ENCODE assay signal across 12 mouse cellular contexts in genomic region chr6:71438070-71438469, GRCm38 (mm10). TPM values are rescaled to one million over a fixed set of nuclear protein-coding genes. Genes with fewer than 3 reads are reported as not detected.
A peak's percentile ranks its signal among the peaks of the same experiment; 100 is the strongest.
DNase-seq lines count a peak whose midpoint lies in the region; ATAC-seq and TF ChIP-seq lines count a peak whose summit lies in the region.
"Had no signal": no experiment of that assay in that cellular context is flagged by ENCODE, and none has a peak within 500 bp of the region (broad histone marks: within the 10 kb centered on the region; RNA-seq: fewer than 3 reads in every experiment).

No protein-coding gene starts in this region.

- H3K4me1 ChIP-seq in kidney, postnatal 0 days (replicated peaks; ENCODE audit: insufficient read depth, low read length), result peaks cover 20% of the 10 kb centered on the region
- peaks cover 30% of the 10 kb centered on the region for H3K4me1 ChIP-seq in embryonic facial prominence, embryonic 15.5 days
- H3K4me1 ChIP-seq in intestine, embryonic 15.5 days (replicated peaks), result peaks cover 27% of the 10 kb centered on the region

- no peak for ATAC-seq in kidney, postnatal 0 days (replicated peaks; ENCODE audit: low FRiP score, low read depth)
- no peak for ATAC-seq in embryonic facial prominence, embryonic 15.5 days (ENCODE audit: insufficient number of reproducible peaks, low FRiP score, low TSS enrichment, low read depth)
- no peak for ATAC-seq in intestine, embryonic 15.5 days
- no peak for ATAC-seq in monocyte, adult 5-6 weeks (replicated peaks; ENCODE audit: insufficient number of reproducible peaks, low FRiP score, low TSS enrichment, poor library complexity, severe bottlenecking)

- no peak overlapping the region for H3ac ChIP-seq in myocyte (ENCODE audit: control insufficient read depth, insufficient read length)

- DNase-seq in kidney, postnatal 0 days (ENCODE audit: low spot score), result no peak
- no peak for DNase-seq in kidney, adult 8-10 months
- DNase-seq in embryo, embryonic 9.5 days (ENCODE audit: extremely low spot score), result no peak
- DNase-seq in right cerebral cortex, adult 2 months (ENCODE audit: low spot score in 2 of 2), result no peak
- DNase-seq: cerebellum, postnatal 36 days; lung, postnatal 10 days; right cerebral cortex, postnatal 4 days had no signal

- no peaks in the 10 kb centered on the region for H3K36me3 ChIP-seq in kidney, postnatal 0 days (ENCODE audit: insufficient read depth, low read length)
- no peaks in the 10 kb centered on the region for H3K36me3 ChIP-seq in embryonic facial prominence, embryonic 15.5 days
- no peaks in the 10 kb centered on the region for H3K36me3 ChIP-seq in intestine, embryonic 15.5 days
- H3K36me3 ChIP-seq in myocyte (ENCODE audit: control insufficient read depth, insufficient read depth), result no peaks in the 10 kb centered on the region
- H3K36me3 ChIP-seq: heart, embryonic 10.5 days had no signal

- H3K9ac ChIP-seq in kidney, postnatal 0 days (ENCODE audit: low read depth, low read length), result 0 out of 2 replicates have a peak overlapping the region, but pooled peaks have one; percentile 23
- H3K9ac ChIP-seq in embryonic facial prominence, embryonic 15.5 days, result no peak overlapping the region
- no peak overlapping the region for H3K9ac ChIP-seq in intestine, embryonic 15.5 days

- WGBS in kidney, postnatal 0 days, result 49% methylated on average over 1 of the region's 1 CpGs
- 71% methylated on average over 1 of the region's 1 CpGs for WGBS in embryonic facial prominence, embryonic 15.5 days
- WGBS in intestine, embryonic 15.5 days, result 58% methylated on average over 1 of the region's 1 CpGs

- no peak for TF ChIP-seq POLR2A in myocyte (IDR thresholded peaks at IDR 0.05; ENCODE audit: insufficient read length, low read depth)

- no peak for TF ChIP-seq CTCF in kidney, postnatal 0 days (IDR thresholded peaks at IDR 0.05; ENCODE audit: low read depth)

- no peaks in the 10 kb centered on the region for H3K9me3 ChIP-seq in kidney, postnatal 0 days (replicated peaks; ENCODE audit: low read length)
- no peaks in the 10 kb centered on the region for H3K9me3 ChIP-seq in embryonic facial prominence, embryonic 15.5 days (replicated peaks)
- no peaks in the 10 kb centered on the region for H3K9me3 ChIP-seq in intestine, embryonic 15.5 days
- H3K9me3 ChIP-seq: heart, embryonic 10.5 days had no signal

- H3K4me3 ChIP-seq in kidney, postnatal 0 days (replicated peaks; ENCODE audit: low read depth, low read length), result no peak overlapping the region
- no peak overlapping the region for H3K4me3 ChIP-seq in embryonic facial prominence, embryonic 15.5 days (replicated peaks)
- H3K4me3 ChIP-seq in intestine, embryonic 15.5 days (replicated peaks), result peak overlapping the region; percentile 11; the same call in 1 of the 2 replicates
- no peak overlapping the region for H3K4me3 ChIP-seq in myocyte
- H3K4me3 ChIP-seq: heart, embryonic 10.5 days had no signal

- no peak overlapping the region for H3K27ac ChIP-seq in kidney, postnatal 0 days
- no peak overlapping the region for H3K27ac ChIP-seq in embryonic facial prominence, embryonic 15.5 days (replicated peaks)
- no peak overlapping the region for H3K27ac ChIP-seq in intestine, embryonic 15.5 days
- H3K27ac ChIP-seq: heart, embryonic 10.5 days had no signal

- H3K4me2 ChIP-seq in kidney, postnatal 0 days (ENCODE audit: low read length), result peak overlapping the region; percentile 31
- H3K4me2 ChIP-seq in embryonic facial prominence, embryonic 15.5 days (replicated peaks), result peak overlapping the region; percentile 24; the same call in 1 of the 2 replicates
- peak overlapping the region; percentile 66; the same call in 1 of the 2 replicates for H3K4me2 ChIP-seq in intestine, embryonic 15.5 days (replicated peaks)
- H3K4me2 ChIP-seq in myocyte (ENCODE audit: low read depth), result peak overlapping the region; percentile 6

- peaks cover 35% of the 10 kb centered on the region for H3K79me2 ChIP-seq in myocyte (ENCODE audit: control insufficient read depth, insufficient read depth)

- H3K27me3 ChIP-seq in kidney, postnatal 0 days (ENCODE audit: insufficient read depth, low read length), result no peaks in the 10 kb centered on the region
- no peaks in the 10 kb centered on the region for H3K27me3 ChIP-seq in embryonic facial prominence, embryonic 15.5 days
- H3K27me3 ChIP-seq in intestine, embryonic 15.5 days (replicated peaks), result no peaks in the 10 kb centered on the region
- no peaks in the 10 kb centered on the region for H3K27me3 ChIP-seq in myocyte (ENCODE audit: control insufficient read depth, insufficient read depth, insufficient read length)

TF ChIP-seq in myocyte, 11 proteins besides CTCF, POLR2A, EP300 and RAD21:
- no peak for TF ChIP-seq TCF3 (IDR thresholded peaks at IDR 0.05; ENCODE audit: insufficient read length, low read depth)
- TF ChIP-seq E2F4 (IDR thresholded peaks at IDR 0.05; ENCODE audit: insufficient read depth), result no peak
- no peak for TF ChIP-seq USF1 (IDR thresholded peaks at IDR 0.05; ENCODE audit: low read depth)
- no peak for TF ChIP-seq TCF12 (IDR thresholded peaks at IDR 0.05; ENCODE audit: insufficient read depth, poor library complexity, severe bottlenecking)
- no peak for TF ChIP-seq POLR2AphosphoS2 (IDR thresholded peaks at IDR 0.05; ENCODE audit: insufficient read length, low read depth)
- no peak for TF ChIP-seq CEBPB (IDR thresholded peaks at IDR 0.05; ENCODE audit: insufficient read depth, poor library complexity, severe bottlenecking)
- no peak for TF ChIP-seq MAX (IDR thresholded peaks at IDR 0.05; ENCODE audit: low read depth)
- TF ChIP-seq MYOG (IDR thresholded peaks at IDR 0.05; ENCODE audit: control insufficient read depth in 1 of 3, insufficient read depth in 1 of 3, insufficient read length in 2 of 3, low read depth in 2 of 3), result no peak
- no peak for TF ChIP-seq REST (IDR thresholded peaks at IDR 0.05; ENCODE audit: insufficient read depth, insufficient read length)
- TF ChIP-seq SRF (IDR thresholded peaks at IDR 0.05; ENCODE audit: control insufficient read depth, insufficient read length, low read depth), result no peak
- no peak for TF ChIP-seq MYOD1 (IDR thresholded peaks at IDR 0.05; ENCODE audit: control insufficient read depth in 1 of 3, insufficient read length in 2 of 3, low read depth in 2 of 3)

RNA-seq across cellular contexts. Expression of gene Rmnd5a, which starts 2.4 kb away (rescaled TPM):
- 14.7 and 15.4 TPM in 2 replicates for polyA plus RNA-seq in kidney, postnatal 0 days (2015; fragmentation: Nextera tagmentation; extraction: Ambion mirVana)
- polyA plus RNA-seq in embryonic facial prominence, embryonic 15.5 days (2015; fragmentation: Nextera tagmentation; extraction: Ambion mirVana), result 13.0 and 15.5 TPM in 2 replicates
- 13.9 and 16.0 TPM in 2 replicates for polyA plus RNA-seq in intestine, embryonic 15.5 days (2015; fragmentation: Nextera tagmentation; extraction: Ambion mirVana)
- polyA plus RNA-seq in myocyte (2012; fragmentation: generic; extraction: Trizol), result 12.2 TPM
- 50.1 to 58.5 TPM (median 56.7 TPM) in 3 replicates for total RNA-seq in monocyte, adult 5-6 weeks (2017)

RNA-seq across cellular contexts. Expression of gene Rnf103, which starts 55.6 kb away (rescaled TPM):
- 19.9 and 22.2 TPM in 2 replicates for polyA plus RNA-seq in kidney, postnatal 0 days (2015; fragmentation: Nextera tagmentation; extraction: Ambion mirVana)
- polyA plus RNA-seq in embryonic facial prominence, embryonic 15.5 days (2015; fragmentation: Nextera tagmentation; extraction: Ambion mirVana), result 18.2 and 18.4 TPM in 2 replicates
- 27.9 and 29.9 TPM in 2 replicates for polyA plus RNA-seq in intestine, embryonic 15.5 days (2015; fragmentation: Nextera tagmentation; extraction: Ambion mirVana)
- 8.3 TPM for polyA plus RNA-seq in myocyte (2012; fragmentation: generic; extraction: Trizol)
- total RNA-seq in monocyte, adult 5-6 weeks (2017), result 42.9 to 54.1 TPM (median 53.0 TPM) in 3 replicates

Comparison
In these comparisons a context has a peak if more than half of its experiments do, and no peak if none do; other contexts are left out.
1. H3K4me2 ChIP-seq: peak in every context shown above with its lines; median percentile 66 in intestine, embryonic 15.5 days; 31 in kidney, postnatal 0 days; 24 in embryonic facial prominence, embryonic 15.5 days; 6 in myocyte.